Mouse (Mus musculus): Measurements from ENCODE around the gene Dok4. TPM values are rescaled to one million over a fixed set of nuclear protein-coding genes. Genes with fewer than 3 reads are reported as not detected.
"Not testable (repeated sequence)": the region's sequence is repeated elsewhere in the genome, so short reads cannot be mapped to it uniquely, and the experiment has no call there.

Dok4 gene
- polyA plus RNA-seq, 1 experiment from 2014 or later, result 38.2 TPM

- Histone ChIP-seq H3K9ac (no peak overlapping the region), H3K4me1 (peaks cover 20% of the 10 kb centered on the region), H3K36me3 (ENCODE audit: poor library complexity, severe bottlenecking) (peaks cover 88% of the 10 kb centered on the region), H3K27me3 (no peaks in the 10 kb centered on the region), H3K4me2 (no peak overlapping the region), H3K27ac (no peak overlapping the region), H3K9me3 (replicated peaks) (no peaks in the 10 kb centered on the region), H3K4me3 (no peak overlapping the region)
- ATAC-seq, result no peak
- 76% methylated on average over 10 of the region's 10 CpGs for WGBS
Observed at GRCm38 (mm10) chr8:94863897-94864673, 12.0 kb downstream of the Dok4 start.

DNA sequence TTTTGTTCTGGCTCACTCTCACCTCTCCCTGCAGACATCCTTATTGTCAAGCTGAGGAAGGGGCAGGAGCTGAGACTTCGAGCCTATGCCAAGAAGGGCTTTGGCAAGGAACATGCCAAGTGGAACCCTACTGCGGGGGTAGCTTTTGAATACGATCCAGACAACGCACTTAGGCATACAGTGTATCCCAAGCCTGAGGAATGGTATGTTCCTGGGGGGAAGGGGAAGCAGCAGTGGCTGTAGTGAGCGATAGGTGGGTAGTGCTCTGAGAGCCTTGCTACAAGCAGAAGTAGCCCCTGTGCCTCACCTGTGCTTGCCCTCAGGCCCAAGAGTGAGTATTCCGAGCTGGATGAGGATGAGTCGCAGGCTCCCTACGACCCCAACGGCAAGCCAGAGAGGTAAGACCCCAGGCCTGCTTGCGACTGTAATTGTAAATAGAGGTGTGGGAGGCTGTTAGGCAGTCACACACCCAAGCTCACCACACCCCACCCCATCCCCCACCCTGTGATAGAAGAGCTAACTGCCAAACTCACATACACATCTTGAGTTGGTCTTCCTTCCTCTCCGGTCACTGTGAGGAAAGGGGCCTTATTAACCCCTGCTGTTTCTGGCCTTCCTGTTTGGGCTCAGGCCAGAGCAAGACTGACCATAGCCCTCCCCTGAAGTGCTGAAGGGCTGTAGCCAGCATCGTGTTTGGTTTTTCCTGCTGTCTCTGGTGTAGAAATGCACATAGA lies 13.5 kb downstream of the Dok4 start:
- Histone ChIP-seq H3K36me3 (ENCODE audit: poor library complexity, severe bottlenecking) (peaks cover 81% of the 10 kb centered on the region), H3K4me2 (no peak overlapping the region), H3K27me3 (no peaks in the 10 kb centered on the region), H3K9me3 (replicated peaks) (no peaks in the 10 kb centered on the region), H3K4me1 (peaks cover 18% of the 10 kb centered on the region), H3K9ac (no peak overlapping the region), H3K4me3 (no peak overlapping the region), H3K27ac (no peak overlapping the region)
- 95% methylated on average over 12 of the region's 12 CpGs for WGBS
- no peak; the same call in 1 of the 2 replicates for ATAC-seq

DNA sequence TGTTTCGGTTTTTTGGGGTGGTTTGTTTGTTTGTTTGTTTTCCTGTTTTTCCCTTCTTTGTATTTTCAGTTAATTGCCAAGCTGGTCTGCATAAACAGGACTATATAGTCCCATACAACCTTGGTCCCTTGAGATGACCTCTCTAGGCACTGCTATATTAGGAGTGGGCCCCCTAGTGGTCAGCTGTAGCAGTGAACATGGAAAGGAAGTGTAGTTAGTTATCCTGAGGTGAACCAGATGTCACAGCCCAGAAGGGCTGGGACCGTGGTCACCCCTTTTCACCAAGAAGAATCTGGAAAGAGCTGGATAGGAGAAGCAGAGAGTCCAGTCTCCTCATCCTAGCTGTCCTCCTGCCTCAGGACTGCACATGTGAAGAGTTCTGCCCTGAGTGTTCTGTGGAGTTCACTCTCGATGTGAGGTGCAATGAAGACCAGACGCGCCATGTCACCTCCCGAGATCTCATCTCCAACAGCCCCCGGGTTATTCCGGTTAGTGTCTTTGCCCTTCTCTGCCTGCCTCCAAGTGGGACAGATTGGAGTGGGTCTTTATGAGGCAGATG lies 14.7 kb downstream of the Dok4 start:
- peaks cover 17% of the 10 kb centered on the region for H3K4me1 ChIP-seq
- H3K4me3 ChIP-seq, result no peak overlapping the region
- 77% methylated on average over 8 of the region's 8 CpGs for WGBS
- no peaks in the 10 kb centered on the region for H3K9me3 ChIP-seq (replicated peaks)
- H3K9ac ChIP-seq, result no peak overlapping the region
- ATAC-seq, result no peak; the same call in 1 of the 2 replicates
- no peak overlapping the region for H3K4me2 ChIP-seq
- no peak overlapping the region for H3K27ac ChIP-seq
- peaks cover 69% of the 10 kb centered on the region for H3K36me3 ChIP-seq (ENCODE audit: poor library complexity, severe bottlenecking)
- H3K27me3 ChIP-seq, result no peaks in the 10 kb centered on the region

DNA sequence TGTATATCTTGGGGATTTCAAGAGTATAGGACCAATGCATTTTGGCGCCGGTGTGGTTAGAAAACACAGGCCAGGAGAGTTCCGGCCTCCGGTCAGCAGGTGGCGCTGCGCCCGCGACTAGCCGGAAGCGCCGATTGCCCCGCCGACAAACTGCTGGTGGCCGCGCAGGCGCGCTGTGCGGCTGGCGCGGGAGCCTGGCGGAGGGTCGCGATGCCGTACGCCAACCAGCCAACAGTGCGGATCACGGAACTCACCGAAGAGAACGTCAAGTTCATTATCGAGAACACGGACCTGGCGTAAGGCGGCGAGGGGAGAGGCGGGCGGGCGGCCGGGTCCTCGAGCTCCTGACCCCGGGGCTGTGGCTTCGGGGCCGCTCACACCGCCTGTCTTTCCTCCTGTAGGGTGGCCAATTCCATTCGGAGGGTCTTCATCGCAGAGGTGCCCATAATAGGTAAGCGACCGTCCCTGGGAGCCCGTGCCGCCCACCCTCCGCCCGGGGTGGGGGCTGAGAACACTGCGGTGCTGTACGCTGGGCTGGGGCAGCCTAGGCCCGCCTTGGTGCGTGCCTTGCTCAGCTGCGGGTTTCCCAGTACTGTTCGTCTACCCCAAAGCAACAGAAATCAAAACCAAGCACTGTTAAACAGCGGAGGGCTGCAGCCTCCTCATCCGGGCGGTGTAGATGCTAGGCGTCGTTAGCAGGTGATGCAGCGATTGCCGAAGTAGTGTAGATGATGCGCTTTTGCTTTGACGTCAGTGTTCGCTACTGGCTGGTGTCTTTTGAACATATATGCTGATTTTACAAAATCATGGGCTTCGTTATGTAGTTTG lies 18.6 kb downstream of the Dok4 start, which contains the start of gene Polr2c:
Gene Polr2c, plus strand, starts transcription at position 105 of the 828 bp plus-strand sequence.
- Histone ChIP-seq H3K4me2 (peak within 1 kb of the TSS; percentile 92), H3K27me3 (no peaks in the 10 kb centered on the region), H3K4me1 (peaks cover 17% of the 10 kb centered on the region), H3K27ac (peak within 1 kb of the TSS; percentile 64), H3K9ac (peak within 1 kb of the TSS; percentile 98), H3K4me3 (peak within 1 kb of the TSS; percentile 97), H3K36me3 (ENCODE audit: poor library complexity, severe bottlenecking) (peaks cover 52% of the 10 kb centered on the region), H3K9me3 (replicated peaks) (no peaks in the 10 kb centered on the region)
- under 1% methylated on average over 56 of the region's 68 CpGs for WGBS
- ATAC-seq, result peak; percentile 87

GRCm38 (mm10) chr8:94857011-94857345 lies 19.2 kb downstream of the Dok4 start:
- no peaks in the 10 kb centered on the region for H3K9me3 ChIP-seq (replicated peaks)
- H3K9ac ChIP-seq, result no peak overlapping the region
- H3K27me3 ChIP-seq, result no peaks in the 10 kb centered on the region
- peaks cover 17% of the 10 kb centered on the region for H3K4me1 ChIP-seq
- ATAC-seq, result no peak
- WGBS, result 32% methylated on average over 5 of the region's 5 CpGs
- peaks cover 52% of the 10 kb centered on the region for H3K36me3 ChIP-seq (ENCODE audit: poor library complexity, severe bottlenecking)
- peak overlapping the region; percentile 97 for H3K4me3 ChIP-seq
- peak overlapping the region; percentile 92; the same call in 1 of the 2 replicates for H3K4me2 ChIP-seq
- H3K27ac ChIP-seq, result no peak overlapping the region

DNA sequence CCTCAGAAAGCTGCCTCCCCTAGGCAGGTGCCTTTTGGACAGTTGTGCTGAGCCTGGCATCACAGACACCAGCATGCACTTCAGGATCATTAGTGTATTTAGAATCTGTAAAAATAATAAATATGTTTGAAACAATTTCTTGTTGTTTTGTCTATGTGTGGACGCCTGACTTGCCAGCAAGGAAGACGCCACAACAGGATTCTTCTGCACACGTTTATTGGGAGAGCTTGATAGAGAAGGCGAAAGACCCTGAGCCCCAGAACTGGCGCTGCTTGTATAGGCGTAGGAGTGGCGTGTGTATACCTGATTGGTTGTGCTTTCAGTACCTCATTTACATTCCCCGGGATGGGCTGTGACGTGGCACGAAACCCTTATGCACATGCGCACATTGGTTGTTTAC lies 21.4 kb downstream of the Dok4 start:
- WGBS, result 90% methylated on average over 11 of the region's 11 CpGs
- H3K36me3 ChIP-seq (ENCODE audit: poor library complexity, severe bottlenecking), result peaks cover 54% of the 10 kb centered on the region
- H3K9me3 ChIP-seq (replicated peaks); H3K9ac ChIP-seq; H3K4me2 ChIP-seq; ATAC-seq; H3K27ac ChIP-seq; H3K27me3 ChIP-seq; H3K4me3 ChIP-seq: not testable (repeated sequence)
- H3K4me1 ChIP-seq, result peaks cover 17% of the 10 kb centered on the region

DNA sequence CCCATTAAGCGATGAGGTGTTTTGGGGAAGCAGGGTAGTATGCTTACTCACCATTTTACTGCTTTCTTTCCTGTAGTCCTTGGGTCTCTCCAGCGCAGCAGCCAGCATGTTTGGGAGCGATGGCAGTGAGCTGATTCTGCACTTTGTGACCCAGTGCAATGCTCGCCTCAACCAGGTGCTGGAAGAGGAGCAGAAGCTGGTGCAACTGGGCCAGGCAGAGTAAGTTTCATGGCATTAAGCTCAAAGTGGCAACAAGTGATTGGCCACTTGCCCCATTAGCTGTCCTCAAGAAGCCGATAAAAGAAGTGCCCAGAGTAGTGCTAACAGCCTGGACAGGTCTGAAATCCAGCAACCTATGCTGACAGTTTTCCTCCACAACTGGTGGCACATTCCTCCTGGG lies 26.1 kb downstream of the Dok4 start:
- no peak overlapping the region for H3K27ac ChIP-seq
- no peak overlapping the region for H3K4me3 ChIP-seq
- H3K4me2 ChIP-seq, result no peak overlapping the region
- H3K36me3 ChIP-seq (ENCODE audit: poor library complexity, severe bottlenecking), result peaks cover 89% of the 10 kb centered on the region
- no peaks in the 10 kb centered on the region for H3K27me3 ChIP-seq
- no peaks in the 10 kb centered on the region for H3K9me3 ChIP-seq (replicated peaks)
- H3K9ac ChIP-seq, result no peak overlapping the region
- WGBS, result 90% methylated on average over 5 of the region's 5 CpGs
- H3K4me1 ChIP-seq, result no peaks in the 10 kb centered on the region
- no peak for ATAC-seq

GRCm38 (mm10) chr8:94841183-94841582 lies 34.9 kb downstream of the Dok4 start:
- Histone ChIP-seq H3K27me3 (no peaks in the 10 kb centered on the region), H3K4me1 (peaks cover 21% of the 10 kb centered on the region), H3K27ac (no peak overlapping the region), H3K36me3 (ENCODE audit: poor library complexity, severe bottlenecking) (peaks cover 25% of the 10 kb centered on the region), H3K9me3 (replicated peaks) (no peaks in the 10 kb centered on the region), H3K9ac (no peak overlapping the region), H3K4me2 (no peak overlapping the region), H3K4me3 (no peak overlapping the region)
- 56% methylated on average over 2 of the region's 2 CpGs for WGBS
- ATAC-seq, result no peak

GRCm38 (mm10) chr8:94838600-94838999 lies 37.5 kb downstream of the Dok4 start:
- H3K9me3 ChIP-seq (replicated peaks), result no peaks in the 10 kb centered on the region
- H3K36me3 ChIP-seq (ENCODE audit: poor library complexity, severe bottlenecking), result 0 out of 2 replicates have a peak, but pooled peaks cover 2% of the 10 kb centered on the region
- peaks cover 25% of the 10 kb centered on the region for H3K4me1 ChIP-seq
- H3K4me2 ChIP-seq, result peak overlapping the region; percentile 70
- H3K27me3 ChIP-seq, result no peaks in the 10 kb centered on the region
- H3K9ac ChIP-seq, result peak overlapping the region; percentile 92
- H3K27ac ChIP-seq, result peak overlapping the region; percentile 81
- WGBS, result under 1% methylated on average over 24 of the region's 24 CpGs
- peak; percentile 61 for ATAC-seq
- H3K4me3 ChIP-seq, result peak overlapping the region; percentile 79

GRCm38 (mm10) chr8:94837662-94838574 lies 38.2 kb downstream of the Dok4 start, which contains the start of the genes Coq9 and Ciapin1:
Gene Coq9 (plus strand): TSS chr8:94838321.
Gene Ciapin1 (minus strand): TSS chr8:94838358.
- H3K27ac ChIP-seq, result peak within 1 kb of the TSS; percentile 81
- peak within 1 kb of the TSS; percentile 92 for H3K9ac ChIP-seq
- no peaks in the 10 kb centered on the region for H3K27me3 ChIP-seq
- H3K9me3 ChIP-seq (replicated peaks), result no peaks in the 10 kb centered on the region
- peak within 1 kb of the TSS; percentile 92 for H3K4me2 ChIP-seq
- peak; percentile 99 for ATAC-seq
- no peaks in the 10 kb centered on the region for H3K36me3 ChIP-seq (ENCODE audit: poor library complexity, severe bottlenecking)
- H3K4me1 ChIP-seq, result peaks cover 25% of the 10 kb centered on the region
- WGBS, result under 1% methylated on average over 82 of the region's 82 CpGs
- H3K4me3 ChIP-seq, result peak within 1 kb of the TSS; percentile 79

Data from forebrain, embryonic 13.5 days (tissue).